16 mouse cellular contexts compared by ENCODE assay signal in genomic region chr5:34998754-34999153, GRCm38 (mm10). TPM values are rescaled to one million over a fixed set of nuclear protein-coding genes. Genes with fewer than 3 reads are reported as not detected.
DNase-seq lines count a peak whose midpoint lies in the region; ATAC-seq and TF ChIP-seq lines count a peak whose summit lies in the region.
"Had no signal": no experiment of that assay in that cellular context is flagged by ENCODE, and none has a peak within 500 bp of the region (broad histone marks: within the 10 kb centered on the region; RNA-seq: fewer than 3 reads in every experiment).

No protein-coding gene starts in this region.

- no peaks in the 10 kb centered on the region for H3K9me3 ChIP-seq in forebrain, embryonic 13.5 days (replicated peaks)
- no peaks in the 10 kb centered on the region for H3K9me3 ChIP-seq in forebrain, embryonic 15.5 days
- H3K9me3 ChIP-seq in midbrain, embryonic 10.5 days (replicated peaks), result no peaks in the 10 kb centered on the region
- no peaks in the 10 kb centered on the region for H3K9me3 ChIP-seq in midbrain, embryonic 15.5 days
- no peaks in the 10 kb centered on the region for H3K9me3 ChIP-seq in stomach, embryonic 15.5 days
- H3K9me3 ChIP-seq: limb, embryonic 13.5 days; neural tube, embryonic 15.5 days had no signal

- H3K27ac ChIP-seq in forebrain, embryonic 13.5 days, result 0 out of 2 replicates have a peak overlapping the region, but pooled peaks have one; percentile 21
- no peak overlapping the region for H3K27ac ChIP-seq in forebrain, embryonic 15.5 days (replicated peaks)
- peak overlapping the region; percentile 42; the same call in 1 of the 2 replicates for H3K27ac ChIP-seq in midbrain, embryonic 10.5 days (replicated peaks)
- H3K27ac ChIP-seq in midbrain, embryonic 15.5 days, result no peak overlapping the region
- H3K27ac ChIP-seq in stomach, embryonic 15.5 days, result peak overlapping the region; percentile 65
- no peak overlapping the region for H3K27ac ChIP-seq in cerebellum, adult 2 months (ENCODE audit: insufficient read depth, low read length)
- H3K27ac ChIP-seq: limb, embryonic 13.5 days had no signal

- H3K27me3 ChIP-seq in forebrain, embryonic 13.5 days, result no peaks in the 10 kb centered on the region
- H3K27me3 ChIP-seq in forebrain, embryonic 15.5 days, result no peaks in the 10 kb centered on the region
- no peaks in the 10 kb centered on the region for H3K27me3 ChIP-seq in midbrain, embryonic 10.5 days (ENCODE audit: low read depth, poor library complexity, severe bottlenecking)
- H3K27me3 ChIP-seq in midbrain, embryonic 15.5 days (replicated peaks), result no peaks in the 10 kb centered on the region
- H3K27me3 ChIP-seq in stomach, embryonic 15.5 days (replicated peaks), result no peaks in the 10 kb centered on the region
- no peaks in the 10 kb centered on the region for H3K27me3 ChIP-seq in cerebellum, adult 2 months (ENCODE audit: control insufficient read depth, insufficient read depth, low read length)
- H3K27me3 ChIP-seq: neural tube, embryonic 15.5 days had no signal

- H3K4me2 ChIP-seq in forebrain, embryonic 13.5 days, result no peak overlapping the region
- H3K4me2 ChIP-seq in forebrain, embryonic 15.5 days (replicated peaks), result no peak overlapping the region
- H3K4me2 ChIP-seq in midbrain, embryonic 15.5 days, result no peak overlapping the region
- H3K4me2 ChIP-seq in stomach, embryonic 15.5 days, result no peak overlapping the region
- H3K4me2 ChIP-seq: lung, embryonic 14.5 days; neural tube, embryonic 15.5 days had no signal

- no peak for TF ChIP-seq CTCF in cerebellum, adult 2 months (IDR thresholded peaks at IDR 0.05; ENCODE audit: borderline replicate concordance, insufficient read depth, low read depth, low read length)

- no peak for TF ChIP-seq POLR2A in cerebellum, adult 2 months (IDR thresholded peaks at IDR 0.05; ENCODE audit: borderline replicate concordance, insufficient read depth, low read length)

- no peak overlapping the region for H3K4me3 ChIP-seq in forebrain, embryonic 13.5 days
- no peak overlapping the region for H3K4me3 ChIP-seq in forebrain, embryonic 15.5 days
- no peak overlapping the region for H3K4me3 ChIP-seq in midbrain, embryonic 10.5 days
- no peak overlapping the region for H3K4me3 ChIP-seq in midbrain, embryonic 15.5 days
- H3K4me3 ChIP-seq in stomach, embryonic 15.5 days (replicated peaks), result no peak overlapping the region
- H3K4me3 ChIP-seq in cerebellum, adult 2 months (replicated peaks; ENCODE audit: insufficient read depth, low read depth, low read length), result no peak overlapping the region
- H3K4me3 ChIP-seq: limb, embryonic 13.5 days; neural tube, embryonic 15.5 days had no signal

- no peak for ATAC-seq in forebrain, embryonic 13.5 days
- no peak for ATAC-seq in forebrain, embryonic 15.5 days (replicated peaks)
- ATAC-seq in midbrain, embryonic 15.5 days (replicated peaks), result no peak
- 0 out of 2 replicates have a peak, but pooled peaks have one; percentile 23 for ATAC-seq in common myeloid progenitor, adult 5-6 weeks (replicated peaks; ENCODE audit: low read depth, poor library complexity, severe bottlenecking)
- peak; percentile 51 for ATAC-seq in stomach, embryonic 15.5 days (ENCODE audit: insufficient read depth, low FRiP score, low read depth)

- DNase-seq in midbrain, embryonic 10.5 days (ENCODE audit: low spot score), result no peak
- DNase-seq in cerebellum, adult 2 months, result no peak
- DNase-seq in cerebellum, adult 8-10 months, result no peak
- DNase-seq: cerebellum, adult 9-10 months; heart, postnatal 10 days; kidney, postnatal 14 days; lung, embryonic 14.5 days; retina, postnatal 1 day; thymus, postnatal 36 days had no signal

- 57% methylated on average over 3 of the region's 3 CpGs for WGBS in forebrain, embryonic 13.5 days
- 60% methylated on average over 3 of the region's 3 CpGs for WGBS in forebrain, embryonic 15.5 days
- WGBS in midbrain, embryonic 10.5 days, result 63% methylated on average over 3 of the region's 3 CpGs
- 39% methylated on average over 3 of the region's 3 CpGs for WGBS in midbrain, embryonic 15.5 days
- WGBS in stomach, embryonic 15.5 days, result 38% methylated on average over 3 of the region's 3 CpGs
- 77% methylated on average over 3 of the region's 3 CpGs for WGBS in cerebellum, adult 2 months

- H3K9ac ChIP-seq in forebrain, embryonic 13.5 days, result no peak overlapping the region
- no peak overlapping the region for H3K9ac ChIP-seq in forebrain, embryonic 15.5 days (replicated peaks)
- no peak overlapping the region for H3K9ac ChIP-seq in midbrain, embryonic 15.5 days
- H3K9ac ChIP-seq in stomach, embryonic 15.5 days, result no peak overlapping the region
- H3K9ac ChIP-seq: limb, embryonic 13.5 days; lung, embryonic 14.5 days; neural tube, embryonic 15.5 days had no signal

- peaks cover 14% of the 10 kb centered on the region for H3K36me3 ChIP-seq in forebrain, embryonic 13.5 days (ENCODE audit: poor library complexity, severe bottlenecking)
- 0 out of 2 replicates have a peak, but pooled peaks cover 2% of the 10 kb centered on the region for H3K36me3 ChIP-seq in forebrain, embryonic 15.5 days
- peaks cover 88% of the 10 kb centered on the region for H3K36me3 ChIP-seq in midbrain, embryonic 10.5 days
- H3K36me3 ChIP-seq in midbrain, embryonic 15.5 days (replicated peaks), result no peaks in the 10 kb centered on the region
- no peaks in the 10 kb centered on the region for H3K36me3 ChIP-seq in stomach, embryonic 15.5 days
- H3K36me3 ChIP-seq: neural tube, embryonic 15.5 days had no signal

- peaks cover 10% of the 10 kb centered on the region for H3K4me1 ChIP-seq in forebrain, embryonic 13.5 days
- H3K4me1 ChIP-seq in forebrain, embryonic 15.5 days, result peaks cover 6% of the 10 kb centered on the region
- peaks cover 24% of the 10 kb centered on the region for H3K4me1 ChIP-seq in midbrain, embryonic 10.5 days
- H3K4me1 ChIP-seq in midbrain, embryonic 15.5 days, result peaks cover 20% of the 10 kb centered on the region
- no peaks in the 10 kb centered on the region for H3K4me1 ChIP-seq in stomach, embryonic 15.5 days
- H3K4me1 ChIP-seq in cerebellum, adult 2 months (ENCODE audit: control insufficient read depth, insufficient read depth, low read length), result no peaks in the 10 kb centered on the region; the same call in 1 of the 2 replicates

RNA-seq across cellular contexts. Expression of gene Hgfac, which starts 42.6 kb away (rescaled TPM):
- 0.57 and 0.72 TPM in 2 replicates for polyA plus RNA-seq in forebrain, embryonic 13.5 days (2015; fragmentation: Nextera tagmentation; extraction: Ambion mirVana)
- 0.69 and 0.75 TPM in 2 replicates for polyA plus RNA-seq in forebrain, embryonic 15.5 days (2015; fragmentation: Nextera tagmentation; extraction: Ambion mirVana)
- polyA plus RNA-seq in midbrain, embryonic 10.5 days (2016; fragmentation: Nextera tagmentation; extraction: Ambion mirVana), result 0.28 and 0.53 TPM in 2 replicates
- 0.49 and 0.67 TPM in 2 replicates for polyA plus RNA-seq in midbrain, embryonic 15.5 days (2015; fragmentation: Nextera tagmentation; extraction: Ambion mirVana)
- 0.18 and 1.1 TPM in 2 replicates for total RNA-seq in common myeloid progenitor, adult 5-6 weeks (2017)
- polyA plus RNA-seq in stomach, embryonic 15.5 days (2015; fragmentation: Nextera tagmentation; extraction: Ambion mirVana), result 5.2 and 9.3 TPM in 2 replicates
- polyA plus RNA-seq in cerebellum, adult 2 months (2012; rRNA removed), result 0.13 and 0.30 TPM in 2 replicates

RNA-seq across cellular contexts. Expression of gene Rgs12, which starts 49.5 kb away (rescaled TPM):
- 64.7 and 71.2 TPM in 2 replicates for polyA plus RNA-seq in forebrain, embryonic 13.5 days (2015; fragmentation: Nextera tagmentation; extraction: Ambion mirVana)
- 64.7 and 64.9 TPM in 2 replicates for polyA plus RNA-seq in forebrain, embryonic 15.5 days (2015; fragmentation: Nextera tagmentation; extraction: Ambion mirVana)
- 62.9 and 74.4 TPM in 2 replicates for polyA plus RNA-seq in midbrain, embryonic 10.5 days (2016; fragmentation: Nextera tagmentation; extraction: Ambion mirVana)
- 52.7 and 60.1 TPM in 2 replicates for polyA plus RNA-seq in midbrain, embryonic 15.5 days (2015; fragmentation: Nextera tagmentation; extraction: Ambion mirVana)
- 20.7 and 24.2 TPM in 2 replicates for total RNA-seq in common myeloid progenitor, adult 5-6 weeks (2017)
- polyA plus RNA-seq in stomach, embryonic 15.5 days (2015; fragmentation: Nextera tagmentation; extraction: Ambion mirVana), result 26.8 and 28.1 TPM in 2 replicates
- 13.0 and 16.0 TPM in 2 replicates for polyA plus RNA-seq in cerebellum, adult 2 months (2012; rRNA removed)

RNA-seq across cellular contexts. Expression of gene Dok7, which starts 57.8 kb away (rescaled TPM):
- 1.9 and 2.6 TPM in 2 replicates for polyA plus RNA-seq in forebrain, embryonic 13.5 days (2015; fragmentation: Nextera tagmentation; extraction: Ambion mirVana)
- 7.2 and 7.9 TPM in 2 replicates for polyA plus RNA-seq in forebrain, embryonic 15.5 days (2015; fragmentation: Nextera tagmentation; extraction: Ambion mirVana)
- 0.27 and 0.42 TPM in 2 replicates for polyA plus RNA-seq in midbrain, embryonic 10.5 days (2016; fragmentation: Nextera tagmentation; extraction: Ambion mirVana)
- 7.9 and 9.3 TPM in 2 replicates for polyA plus RNA-seq in midbrain, embryonic 15.5 days (2015; fragmentation: Nextera tagmentation; extraction: Ambion mirVana)
- total RNA-seq in common myeloid progenitor, adult 5-6 weeks (2017), result not detected in 2 replicates
- 1.8 and 2.1 TPM in 2 replicates for polyA plus RNA-seq in stomach, embryonic 15.5 days (2015; fragmentation: Nextera tagmentation; extraction: Ambion mirVana)
- 17.3 and 19.0 TPM in 2 replicates for polyA plus RNA-seq in cerebellum, adult 2 months (2012; rRNA removed)

Comparison
In these comparisons a context has a peak if more than half of its experiments do, and no peak if none do; other contexts are left out.
1. H3K27ac ChIP-seq: peak in forebrain, embryonic 13.5 days (single experiment), midbrain, embryonic 10.5 days (single experiment) and stomach, embryonic 15.5 days (single experiment); none in forebrain, embryonic 15.5 days (single experiment), midbrain, embryonic 15.5 days (single experiment) and cerebellum, adult 2 months (single experiment).
2. ATAC-seq: peak in common myeloid progenitor, adult 5-6 weeks (single experiment) and stomach, embryonic 15.5 days (single experiment); none in forebrain, embryonic 13.5 days (single experiment), forebrain, embryonic 15.5 days (single experiment) and midbrain, embryonic 15.5 days (single experiment).